Mouse (Mus musculus): Measurements from ENCODE around the gene Plin5.
"Not testable (repeated sequence)": the region's sequence is repeated elsewhere in the genome, so short reads cannot be mapped to it uniquely, and the experiment has no call there.

The Plin5 gene

DNA sequence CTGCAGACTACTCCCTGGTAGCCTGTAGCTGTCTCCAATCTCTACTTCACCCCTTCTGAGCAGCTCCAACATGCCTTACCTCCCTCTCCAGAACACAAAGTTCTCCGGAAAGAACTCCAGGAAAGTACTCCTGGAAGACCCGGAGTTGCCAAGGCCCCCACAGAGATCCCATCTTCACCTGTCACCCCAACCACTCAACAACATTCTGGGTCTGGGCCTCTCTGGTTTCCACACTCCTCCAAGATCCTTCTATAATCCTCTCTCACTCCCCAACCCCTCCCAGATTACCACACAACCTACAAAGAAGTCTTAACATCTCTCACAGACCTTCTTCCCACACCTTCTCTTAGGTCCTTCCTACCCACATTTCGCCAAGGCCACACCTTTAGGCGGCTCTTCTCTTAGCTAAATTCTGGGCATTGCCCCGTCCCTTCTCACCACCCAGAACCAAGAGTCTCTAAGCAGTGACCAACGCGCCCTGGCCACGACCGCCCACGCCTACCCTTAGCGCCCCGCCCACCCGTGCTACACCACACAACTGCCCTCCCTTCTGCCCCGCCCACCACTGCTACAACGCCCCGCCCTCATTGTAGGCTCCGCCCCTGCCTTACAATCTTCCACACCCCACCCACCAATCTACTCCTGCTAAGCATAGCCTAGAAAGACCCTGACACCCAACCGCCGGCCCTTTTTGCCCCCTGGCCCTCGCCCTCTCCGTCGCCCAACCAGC, 43.1 kb downstream of the Plin5 start:
- peak; percentile 96 for DNase-seq (ENCODE audit: inconsistent ontology term)

- no peak for DNase-seq (ENCODE audit: inconsistent ontology term)
Measured at GRCm38 (mm10) chr17:56072243-56072642, 45.2 kb downstream of the Plin5 start.

- no peak for DNase-seq (ENCODE audit: inconsistent ontology term)
Measured at GRCm38 (mm10) chr17:56071126-56071525, 46.3 kb downstream of the Plin5 start.

GRCm38 (mm10) chr17:56069066-56069465, 48.3 kb downstream of the Plin5 start:
- no peak for DNase-seq (ENCODE audit: inconsistent ontology term)

GRCm38 (mm10) chr17:56066451-56066850, 50.9 kb downstream of the Plin5 start:
- DNase-seq (ENCODE audit: inconsistent ontology term): no peak

DNA sequence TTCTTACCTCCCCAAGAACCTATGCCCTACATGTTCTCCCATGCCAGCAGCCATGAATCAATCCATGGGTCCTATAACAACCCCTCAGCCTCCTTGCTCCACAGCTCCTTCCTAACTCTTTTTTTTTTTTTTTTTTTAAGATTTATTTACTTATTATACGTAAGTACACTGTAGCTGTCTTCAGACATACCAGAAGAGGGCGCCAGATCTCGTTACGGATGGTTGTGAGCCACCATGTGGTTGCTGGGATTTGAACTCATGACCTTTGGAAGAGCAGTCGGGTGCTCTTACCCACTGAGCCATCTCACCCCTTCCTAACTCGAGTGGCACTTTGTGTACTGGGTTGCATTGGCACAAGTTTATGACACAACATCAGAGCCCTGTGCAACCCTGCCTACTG, 51.7 kb downstream of the Plin5 start:
- DNase-seq (ENCODE audit: inconsistent ontology term): not testable (repeated sequence)

DNA sequence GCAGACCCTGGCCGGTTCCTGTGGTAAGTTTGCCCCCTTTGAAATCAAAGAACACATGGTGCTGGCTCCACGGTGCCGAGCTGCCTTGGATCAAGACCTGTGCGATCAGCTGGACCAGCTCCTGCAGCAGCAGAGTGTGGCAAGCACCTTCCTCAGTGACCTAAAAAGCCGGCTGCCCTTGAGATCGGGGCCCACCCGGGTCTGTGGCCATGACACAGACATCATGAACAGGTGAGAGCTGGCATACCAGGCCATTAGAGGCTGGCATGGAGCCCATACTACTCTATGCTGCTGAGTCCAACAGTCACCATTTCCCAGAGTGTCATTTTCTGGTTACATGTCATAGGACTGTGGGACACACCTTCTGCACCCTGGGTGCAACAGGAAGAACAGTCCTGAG, 55.3 kb downstream of the Plin5 start:
- no peak for DNase-seq (ENCODE audit: inconsistent ontology term)

Data from Muller cell, postnatal 12 days (primary cell).